Mouse (Mus musculus): ENCODE measurements around the gene Rbm4b. TPM values are rescaled to one million over a fixed set of nuclear protein-coding genes. Genes with fewer than 3 reads are reported as not detected.

The Rbm4b gene
- polyA plus RNA-seq, 1 experiment, result 30.5 TPM

GRCm38 (mm10) chr19:4793831-4794422, 37.6 kb downstream of the Rbm4b start, which contains the start of gene Rbm4:
Rbm4 (minus strand) TSS chr19:4793901.
- Histone ChIP-seq H3K27ac (ENCODE audit: insufficient read depth, low read length) (no peak within 1 kb of the TSS), H3K4me1 (ENCODE audit: control insufficient read depth, insufficient read depth, low read length) (peaks cover 10% of the 10 kb centered on the region; the same call in 1 of the 2 replicates), H3K27me3 (ENCODE audit: control insufficient read depth, insufficient read depth, low read length) (no peaks in the 10 kb centered on the region), H3K4me3 (replicated peaks; ENCODE audit: insufficient read depth, low read depth, low read length) (peak within 1 kb of the TSS; percentile 79)
- WGBS, result under 1% methylated on average over 31 of the region's 31 CpGs
- TF ChIP-seq CTCF (IDR thresholded peaks at IDR 0.05; ENCODE audit: borderline replicate concordance, insufficient read depth, low read depth, low read length), result no peak
- TF ChIP-seq POLR2A (IDR thresholded peaks at IDR 0.05; ENCODE audit: borderline replicate concordance, insufficient read depth, low read length), result peak; percentile 79; the same call in 1 of the 2 replicates
- DNase-seq, result peak; percentile 98 to 100

- Histone ChIP-seq H3K27ac (ENCODE audit: insufficient read depth, low read length) (no peak overlapping the region), H3K4me3 (replicated peaks; ENCODE audit: insufficient read depth, low read depth, low read length) (no peak overlapping the region), H3K27me3 (ENCODE audit: control insufficient read depth, insufficient read depth, low read length) (no peaks in the 10 kb centered on the region), H3K4me1 (ENCODE audit: control insufficient read depth, insufficient read depth, low read length) (peaks cover 14% of the 10 kb centered on the region; the same call in 1 of the 2 replicates)
- 61% methylated on average over 1 of the region's 1 CpGs for WGBS
- no peak for DNase-seq
- TF ChIP-seq CTCF (IDR thresholded peaks at IDR 0.05; ENCODE audit: borderline replicate concordance, insufficient read depth, low read depth, low read length) (no peak), POLR2A (IDR thresholded peaks at IDR 0.05; ENCODE audit: borderline replicate concordance, insufficient read depth, low read length) (no peak)
These were observed 39.6 kb downstream of the Rbm4b start for GRCm38 (mm10) chr19:4795929-4796328.

- no peak for DNase-seq
- Histone ChIP-seq H3K27me3 (ENCODE audit: control insufficient read depth, insufficient read depth, low read length) (no peaks in the 10 kb centered on the region), H3K4me1 (ENCODE audit: control insufficient read depth, insufficient read depth, low read length) (peaks cover 24% of the 10 kb centered on the region), H3K4me3 (replicated peaks; ENCODE audit: insufficient read depth, low read depth, low read length) (no peak overlapping the region), H3K27ac (ENCODE audit: insufficient read depth, low read length) (no peak overlapping the region)
- TF ChIP-seq CTCF (IDR thresholded peaks at IDR 0.05; ENCODE audit: borderline replicate concordance, insufficient read depth, low read depth, low read length), result no peak
- TF ChIP-seq POLR2A (IDR thresholded peaks at IDR 0.05; ENCODE audit: borderline replicate concordance, insufficient read depth, low read length), result no peak
- 95% methylated on average over 2 of the region's 2 CpGs for WGBS
These were observed 41.5 kb downstream of the Rbm4b start for GRCm38 (mm10) chr19:4797846-4798245.

- 75% methylated on average over 5 of the region's 5 CpGs for WGBS
- H3K4me3 ChIP-seq (replicated peaks; ENCODE audit: insufficient read depth, low read depth, low read length), result no peak overlapping the region
- H3K4me1 ChIP-seq (ENCODE audit: control insufficient read depth, insufficient read depth, low read length), result peaks cover 36% of the 10 kb centered on the region
- no peaks in the 10 kb centered on the region for H3K27me3 ChIP-seq (ENCODE audit: control insufficient read depth, insufficient read depth, low read length)
- DNase-seq, result no peak
- H3K27ac ChIP-seq (ENCODE audit: insufficient read depth, low read length), result no peak overlapping the region
- TF ChIP-seq CTCF (IDR thresholded peaks at IDR 0.05; ENCODE audit: borderline replicate concordance, insufficient read depth, low read depth, low read length) (no peak), POLR2A (IDR thresholded peaks at IDR 0.05; ENCODE audit: borderline replicate concordance, insufficient read depth, low read length) (no peak)
These were observed 42.8 kb downstream of the Rbm4b start for GRCm38 (mm10) chr19:4799083-4799482.

- peak; percentile 65 to 70 for DNase-seq
- H3K27ac ChIP-seq (ENCODE audit: insufficient read depth, low read length), result peak overlapping the region; percentile 85
- H3K27me3 ChIP-seq (ENCODE audit: control insufficient read depth, insufficient read depth, low read length), result no peaks in the 10 kb centered on the region
- TF ChIP-seq POLR2A (IDR thresholded peaks at IDR 0.05; ENCODE audit: borderline replicate concordance, insufficient read depth, low read length) (no peak), CTCF (IDR thresholded peaks at IDR 0.05; ENCODE audit: borderline replicate concordance, insufficient read depth, low read depth, low read length) (no peak)
- no peak overlapping the region for H3K4me3 ChIP-seq (replicated peaks; ENCODE audit: insufficient read depth, low read depth, low read length)
- WGBS, result 13% methylated on average over 7 of the region's 7 CpGs
- peaks cover 40% of the 10 kb centered on the region for H3K4me1 ChIP-seq (ENCODE audit: control insufficient read depth, insufficient read depth, low read length)
These were observed 46.4 kb downstream of the Rbm4b start for GRCm38 (mm10) chr19:4802691-4803091.

- no peak for DNase-seq
- peaks cover 40% of the 10 kb centered on the region for H3K4me1 ChIP-seq (ENCODE audit: control insufficient read depth, insufficient read depth, low read length)
- TF ChIP-seq CTCF (IDR thresholded peaks at IDR 0.05; ENCODE audit: borderline replicate concordance, insufficient read depth, low read depth, low read length), result no peak
- no peak for TF ChIP-seq POLR2A (IDR thresholded peaks at IDR 0.05; ENCODE audit: borderline replicate concordance, insufficient read depth, low read length)
- peak overlapping the region; percentile 85 for H3K27ac ChIP-seq (ENCODE audit: insufficient read depth, low read length)
- WGBS, result 39% methylated on average over 10 of the region's 10 CpGs
- no peak overlapping the region for H3K4me3 ChIP-seq (replicated peaks; ENCODE audit: insufficient read depth, low read depth, low read length)
- H3K27me3 ChIP-seq (ENCODE audit: control insufficient read depth, insufficient read depth, low read length), result no peaks in the 10 kb centered on the region
These were observed 47.0 kb downstream of the Rbm4b start for GRCm38 (mm10) chr19:4803283-4803682.

GRCm38 (mm10) chr19:4810309-4810708, 54.0 kb downstream of the Rbm4b start:
- H3K27me3 ChIP-seq (ENCODE audit: control insufficient read depth, insufficient read depth, low read length), result no peaks in the 10 kb centered on the region
- H3K4me1 ChIP-seq (ENCODE audit: control insufficient read depth, insufficient read depth, low read length), result peaks cover 3% of the 10 kb centered on the region; the same call in 1 of the 2 replicates
- whole genome bisulfite sequencing, result 0% methylated on average over 14 of the region's 14 CpGs
- peak overlapping the region; percentile 97 for H3K4me3 ChIP-seq (replicated peaks; ENCODE audit: insufficient read depth, low read depth, low read length)
- DNase-seq, result no peak
- TF ChIP-seq CTCF (IDR thresholded peaks at IDR 0.05; ENCODE audit: borderline replicate concordance, insufficient read depth, low read depth, low read length), result no peak
- TF ChIP-seq POLR2A (IDR thresholded peaks at IDR 0.05; ENCODE audit: borderline replicate concordance, insufficient read depth, low read length), result no peak
- H3K27ac ChIP-seq (ENCODE audit: insufficient read depth, low read length), result no peak overlapping the region

GRCm38 (mm10) chr19:4810746-4811062, 54.4 kb downstream of the Rbm4b start:
- no peak for TF ChIP-seq POLR2A (IDR thresholded peaks at IDR 0.05; ENCODE audit: borderline replicate concordance, insufficient read depth, low read length)
- TF ChIP-seq CTCF (IDR thresholded peaks at IDR 0.05; ENCODE audit: borderline replicate concordance, insufficient read depth, low read depth, low read length), result no peak
- no peak for DNase-seq
- H3K27ac ChIP-seq (ENCODE audit: insufficient read depth, low read length), result peak overlapping the region; percentile 91; the same call in 1 of the 2 replicates
- H3K4me3 ChIP-seq (replicated peaks; ENCODE audit: insufficient read depth, low read depth, low read length), result peak overlapping the region; percentile 97
- H3K4me1 ChIP-seq (ENCODE audit: control insufficient read depth, insufficient read depth, low read length), result peaks cover 3% of the 10 kb centered on the region; the same call in 1 of the 2 replicates
- WGBS, result 1% methylated on average over 17 of the region's 17 CpGs
- no peaks in the 10 kb centered on the region for H3K27me3 ChIP-seq (ENCODE audit: control insufficient read depth, insufficient read depth, low read length)
